Mouse (Mus musculus): ENCODE measurements around the gene Pbx4. TPM values are rescaled to one million over a fixed set of nuclear protein-coding genes. Genes with fewer than 3 reads are reported as not detected.

Pbx4 gene
- total RNA-seq, 2 experiments from 2014 or later, result not detected

DNA sequence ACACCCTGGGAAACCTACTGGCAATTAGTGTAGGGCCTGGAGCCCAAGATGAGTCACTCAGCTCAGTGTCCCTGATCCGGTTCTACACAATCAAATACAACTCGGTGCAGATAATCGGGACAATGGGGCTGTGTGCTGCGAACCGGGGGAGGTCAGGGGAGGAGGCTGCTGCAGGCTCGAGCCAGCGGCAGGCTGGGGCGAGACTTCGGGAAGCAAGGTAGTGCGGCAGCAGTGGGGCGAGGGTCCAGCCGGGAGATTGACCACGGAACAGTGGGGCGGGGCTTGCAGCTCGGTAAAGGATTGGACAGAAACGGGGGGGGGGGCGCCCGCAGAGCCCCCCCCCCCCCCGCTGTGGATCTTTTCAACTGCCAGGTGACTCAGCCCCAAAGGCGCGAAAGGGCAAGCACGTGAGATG lies 10.3 kb upstream of the Pbx4 start:
- H3K4me3 ChIP-seq, result peak overlapping the region; percentile 70

DNA sequence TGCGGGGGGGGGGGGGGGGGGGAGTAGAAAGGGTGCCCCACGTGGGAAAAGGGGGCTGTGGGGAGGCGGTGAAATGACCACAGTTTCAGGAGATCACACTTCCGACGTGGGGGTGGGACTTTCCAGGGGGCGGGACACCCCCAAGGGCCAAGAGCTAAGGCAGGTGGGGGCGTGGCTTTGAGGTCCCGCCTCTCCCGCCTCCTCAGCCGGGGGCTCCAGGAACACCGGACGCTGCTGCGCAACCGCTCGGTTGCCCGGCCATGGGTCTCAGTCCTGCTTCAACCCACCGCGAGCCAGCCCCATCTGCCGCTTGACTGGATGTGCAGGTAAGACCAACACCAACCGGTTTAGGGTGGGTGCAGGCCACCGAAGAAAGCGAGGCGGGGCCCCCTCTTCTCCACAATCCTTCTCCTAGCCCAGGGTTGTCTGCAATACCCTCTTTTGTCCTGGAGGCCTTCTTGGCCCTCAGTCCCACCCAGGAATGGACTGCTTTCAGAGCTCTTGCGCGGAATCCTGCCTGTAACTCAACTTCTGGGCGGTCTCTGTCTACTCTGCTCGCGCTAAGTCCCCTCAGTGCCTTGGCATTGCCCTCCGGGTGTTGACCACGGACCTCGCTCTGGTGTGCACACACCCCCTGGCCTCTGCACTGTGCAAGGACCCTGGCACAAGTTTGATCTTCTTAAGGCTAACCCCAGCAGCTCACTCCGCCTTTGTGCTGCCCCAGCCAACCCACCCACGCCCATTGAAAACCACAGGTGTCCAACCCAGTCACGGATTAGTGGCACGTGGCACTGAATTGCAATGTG lies 9.7 kb upstream of the Pbx4 start, which contains the start of gene Lpar2:
TSS of gene Lpar2 (plus strand) at position 44 of the 806 bp plus-strand sequence.
- intact Hi-C loops (cut with DNase I), result no loop called here
- 0 out of 2 replicates have a peak within 1 kb of the TSS, but pooled peaks have one; percentile 16 for H3K27ac ChIP-seq
- TF ChIP-seq CTCF (IDR thresholded peaks at IDR 0.05), result no peak
- peak; percentile 30 for DNase-seq
- H3K4me3 ChIP-seq, result peak within 1 kb of the TSS; percentile 70

More for the DNA sequence above, 10.3 kb upstream of the Pbx4 start:
- no peak overlapping the region for H3K27ac ChIP-seq
- intact Hi-C loops (cut with DNase I), result no loop called here
- no peak for DNase-seq
- no peak for TF ChIP-seq CTCF (IDR thresholded peaks at IDR 0.05)

DNA sequence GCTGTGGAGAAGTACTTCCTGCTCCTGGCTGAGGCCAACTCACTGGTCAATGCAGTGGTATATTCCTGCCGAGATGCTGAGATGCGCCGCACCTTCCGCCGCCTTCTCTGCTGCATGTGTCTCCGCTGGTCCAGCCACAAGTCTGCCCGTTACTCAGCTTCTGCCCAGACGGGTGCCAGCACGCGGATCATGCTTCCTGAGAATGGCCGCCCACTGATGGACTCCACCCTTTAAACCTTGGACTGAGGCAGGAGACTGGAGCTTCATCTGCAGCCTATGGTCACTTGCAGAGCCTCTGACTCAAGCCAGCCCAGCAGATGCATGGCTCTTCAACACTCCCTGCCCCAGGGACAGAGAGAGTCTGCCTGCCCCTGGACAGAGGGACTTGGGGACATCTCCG lies 5.9 kb upstream of the Pbx4 start:
- intact Hi-C loops (cut with DNase I), result no loop called here
- no peak for DNase-seq
- no peak for TF ChIP-seq CTCF (IDR thresholded peaks at IDR 0.05)
- no peak overlapping the region for H3K27ac ChIP-seq
- no peak overlapping the region for H3K4me3 ChIP-seq

DNA sequence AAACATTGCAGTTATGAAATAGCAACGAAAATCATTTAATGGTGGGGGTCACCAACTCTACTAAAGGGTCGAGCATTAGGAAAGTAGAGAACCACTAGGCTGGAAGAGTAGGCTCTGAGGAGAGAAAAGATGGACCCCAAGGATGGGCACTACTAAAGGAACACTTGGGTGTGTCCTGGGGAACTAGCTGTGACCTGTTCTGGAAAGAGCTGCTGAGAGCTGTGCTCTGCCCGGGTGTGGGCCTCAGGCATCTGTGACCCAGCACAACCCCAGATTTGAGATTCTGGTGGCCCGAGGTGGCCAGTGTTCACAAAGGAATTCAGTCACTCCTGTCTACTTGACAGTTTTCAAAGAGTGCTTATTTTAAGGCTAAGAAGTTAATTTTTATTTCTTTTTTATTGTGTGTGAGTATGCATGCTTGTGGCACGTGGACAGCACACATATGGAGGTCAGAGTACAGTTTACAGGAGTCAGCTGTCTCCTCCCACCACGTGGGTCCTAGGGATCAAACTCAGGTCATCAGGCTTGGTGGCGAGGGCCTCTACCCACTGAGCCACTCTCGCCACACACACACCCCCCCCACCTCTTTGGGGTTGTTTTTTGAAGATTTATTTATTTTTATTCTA lies 4.9 kb downstream of the Pbx4 start:
- no peak overlapping the region for H3K27ac ChIP-seq
- H3K4me3 ChIP-seq, result no peak overlapping the region
- no peak for TF ChIP-seq CTCF (IDR thresholded peaks at IDR 0.05)
- intact Hi-C loops (cut with DNase I), result no loop called here
- DNase-seq, result no peak

DNA sequence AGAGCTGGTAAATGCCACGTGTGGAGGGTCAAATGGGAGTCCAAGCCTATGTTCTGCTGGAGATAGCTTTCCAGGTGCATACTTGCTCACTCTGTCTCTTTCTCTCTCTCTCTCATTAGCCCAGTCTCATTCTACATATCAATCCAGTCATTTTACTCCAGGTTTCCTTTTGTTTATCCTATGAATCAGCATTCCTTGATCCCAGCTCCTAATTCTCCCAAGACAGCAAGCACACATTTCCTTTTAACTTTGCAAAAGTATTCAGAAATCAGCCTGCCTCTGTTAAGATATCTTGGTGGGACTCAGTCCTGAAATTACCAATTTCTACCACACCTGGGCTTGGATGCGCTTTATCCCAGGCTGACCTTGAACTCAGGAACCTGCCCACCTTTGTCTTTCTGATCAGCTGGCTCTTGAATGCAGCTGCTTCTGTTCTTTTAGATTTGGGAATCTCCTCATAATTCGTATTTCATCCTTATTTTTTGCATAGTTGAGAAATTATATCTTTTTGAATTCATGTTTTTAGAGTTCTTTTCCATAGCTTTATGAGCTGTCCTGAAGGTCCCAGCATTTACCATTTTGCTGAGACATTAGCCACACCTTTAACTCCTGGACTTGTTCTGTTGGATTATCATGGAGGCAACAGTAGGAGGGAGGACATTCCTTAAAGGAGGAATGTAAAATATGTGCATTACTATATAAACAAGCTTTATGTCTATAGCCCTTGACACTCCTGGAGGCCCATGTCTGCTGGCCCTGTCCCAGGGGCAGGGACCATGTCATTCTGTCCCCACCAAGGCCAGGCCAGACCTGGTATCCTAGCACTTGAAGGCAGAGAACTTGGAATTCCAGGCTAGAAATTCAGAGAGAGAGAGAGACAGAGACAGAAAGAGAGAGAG lies 15.1 kb downstream of the Pbx4 start:
- no peak for DNase-seq
- intact Hi-C loops (cut with DNase I), result no loop called here
- Histone ChIP-seq H3K27ac (no peak overlapping the region), H3K4me3 (no peak overlapping the region)
- no peak for TF ChIP-seq CTCF (IDR thresholded peaks at IDR 0.05)

DNA sequence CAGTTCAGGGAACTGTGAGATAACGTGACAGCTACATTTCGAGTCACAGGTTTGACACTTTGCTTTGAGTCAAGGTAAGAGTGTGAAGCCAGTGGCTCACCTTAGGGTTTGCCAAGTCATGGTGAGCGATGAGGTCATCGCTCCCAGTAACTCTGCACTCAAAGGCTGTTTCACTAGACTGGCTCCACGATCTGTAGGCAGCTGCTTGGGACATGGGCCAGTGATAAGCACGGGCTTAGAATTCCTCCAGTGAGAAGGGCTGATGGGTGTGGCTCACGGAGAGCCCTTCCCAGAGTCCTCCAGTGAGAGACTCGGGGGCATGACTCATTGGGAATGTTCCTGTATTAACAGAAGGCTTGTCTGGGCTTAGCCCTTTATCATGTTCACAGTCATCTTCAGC lies 16.7 kb downstream of the Pbx4 start:
- Histone ChIP-seq H3K4me3 (no peak overlapping the region), H3K27ac (no peak overlapping the region)
- no peak for DNase-seq
- intact Hi-C loops (cut with DNase I), result no loop called here
- TF ChIP-seq CTCF (IDR thresholded peaks at IDR 0.05), result no peak

DNA sequence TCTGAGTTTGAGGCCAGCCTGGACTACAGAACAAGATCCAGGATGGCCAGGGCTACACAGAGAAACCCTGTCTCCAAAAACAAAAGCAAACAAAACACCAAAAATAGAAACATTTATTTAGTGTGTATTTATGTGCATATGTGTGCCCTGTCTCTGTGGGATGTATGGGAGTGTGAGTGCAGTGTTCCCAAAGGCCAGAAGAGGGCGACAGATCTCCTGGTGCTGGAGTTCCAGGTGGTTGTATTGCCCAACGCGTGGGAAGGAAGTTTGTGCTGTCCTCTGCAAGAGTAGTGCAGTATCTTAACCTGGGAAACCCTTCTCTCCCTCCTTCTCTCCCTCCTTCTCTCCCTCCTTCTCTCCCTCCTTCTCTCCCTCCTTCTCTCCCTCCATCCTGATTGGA lies 17.6 kb downstream of the Pbx4 start:
- intact Hi-C loops (cut with DNase I), result no loop called here
- Histone ChIP-seq H3K4me3 (no peak overlapping the region), H3K27ac (no peak overlapping the region)
- no peak for DNase-seq
- peak; percentile 35 for TF ChIP-seq CTCF (IDR thresholded peaks at IDR 0.05)

DNA sequence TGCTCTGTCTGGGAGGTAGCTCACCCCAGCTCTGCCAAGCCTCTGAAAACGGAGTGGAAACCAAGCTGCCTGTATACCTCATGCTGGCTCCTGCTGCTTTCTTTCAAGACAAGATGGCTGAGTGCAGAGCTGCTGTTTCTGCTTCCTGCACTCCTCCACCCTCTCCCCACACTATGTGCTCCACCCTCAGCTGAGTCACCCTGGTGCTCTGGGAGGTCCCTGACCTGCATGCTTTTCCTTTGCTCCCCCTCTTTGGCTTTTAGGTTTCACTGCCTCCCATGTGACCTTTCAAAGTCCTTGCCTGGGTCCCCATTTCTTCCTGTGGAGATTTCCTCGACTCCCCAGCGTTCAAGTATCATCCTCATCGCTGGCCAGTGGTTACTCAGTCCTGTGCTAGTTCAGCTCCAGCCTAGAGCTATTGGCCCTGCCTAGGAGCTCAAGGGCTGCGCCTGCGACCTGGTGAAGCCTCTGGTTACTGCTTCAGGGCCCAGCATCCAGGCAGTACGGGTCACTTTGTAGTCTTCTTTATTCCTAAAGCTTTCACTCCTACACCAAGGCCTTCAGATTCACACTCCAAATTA lies 18.7 kb downstream of the Pbx4 start:
- DNase-seq, result no peak
- Histone ChIP-seq H3K4me3 (no peak overlapping the region), H3K27ac (no peak overlapping the region)
- intact Hi-C loops (cut with DNase I), result no loop called here
- TF ChIP-seq CTCF (IDR thresholded peaks at IDR 0.05), result no peak

DNA sequence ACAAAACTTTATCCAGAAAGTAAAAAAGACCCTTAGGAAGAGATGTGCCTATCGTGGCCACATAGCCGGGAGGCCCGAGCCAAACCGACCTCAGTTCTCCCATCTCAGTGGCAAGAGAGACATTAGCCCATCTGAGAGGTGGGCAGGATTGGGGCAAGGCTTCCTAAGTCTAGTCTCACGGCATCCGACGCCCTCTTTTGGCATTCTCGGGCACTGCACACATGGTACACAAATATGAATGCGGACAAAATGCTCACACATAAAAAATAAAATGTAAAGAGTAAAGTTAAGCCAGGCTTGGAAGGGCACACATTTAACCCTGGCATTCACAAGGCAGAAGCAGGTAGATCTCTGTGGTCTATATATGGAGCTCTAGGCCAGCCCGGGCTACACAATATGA lies 21.6 kb downstream of the Pbx4 start:
- H3K4me3 ChIP-seq, result no peak overlapping the region
- no peak for TF ChIP-seq CTCF (IDR thresholded peaks at IDR 0.05)
- intact Hi-C loops (cut with DNase I), result no loop called here
- no peak for DNase-seq
- H3K27ac ChIP-seq, result no peak overlapping the region

DNA sequence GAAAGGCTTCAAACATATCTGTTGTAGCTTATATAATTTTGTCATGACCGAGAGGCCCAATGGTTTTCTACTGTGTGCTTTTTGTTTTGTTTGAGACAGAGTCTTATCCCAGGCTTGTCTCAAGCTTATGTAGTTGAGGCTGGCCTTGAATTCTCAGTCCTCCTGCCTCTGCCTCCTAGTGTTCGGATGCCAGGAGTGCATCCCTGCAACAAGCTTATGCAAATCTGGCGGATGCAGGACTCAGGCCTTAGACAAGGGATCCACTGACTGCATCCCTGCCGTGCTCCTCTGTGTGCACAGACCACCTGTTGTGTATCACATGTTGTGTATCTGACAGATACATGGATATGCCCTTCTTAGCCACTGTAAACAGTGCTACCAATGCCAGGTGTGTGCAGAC lies 28.5 kb downstream of the Pbx4 start:
- DNase-seq, result no peak
- Histone ChIP-seq H3K4me3 (no peak overlapping the region), H3K27ac (no peak overlapping the region)
- intact Hi-C loops (cut with DNase I), result no loop called here
- no peak; the same call in 1 of the 2 replicates for TF ChIP-seq CTCF (IDR thresholded peaks at IDR 0.05)

DNA sequence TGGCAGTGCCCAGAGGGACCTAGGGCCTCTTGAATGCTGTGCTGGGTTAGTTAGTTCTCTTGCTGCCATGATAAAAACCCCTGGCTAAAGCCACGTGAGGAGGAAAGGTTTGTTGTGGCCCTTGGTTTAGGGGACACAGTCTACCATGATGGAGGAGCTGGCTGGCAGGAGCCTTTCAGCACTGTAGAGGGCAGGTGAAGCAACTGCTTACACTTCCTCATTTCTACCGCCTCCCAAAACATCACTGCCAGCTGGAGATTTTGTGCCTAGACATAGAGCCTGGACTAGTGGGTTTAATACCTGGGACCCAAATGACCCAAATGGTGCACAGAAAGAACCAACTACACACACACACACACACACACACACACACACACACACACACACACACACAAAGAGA lies 29.0 kb downstream of the Pbx4 start:
- TF ChIP-seq CTCF (IDR thresholded peaks at IDR 0.05), result no peak
- DNase-seq, result no peak
- Histone ChIP-seq H3K27ac (no peak overlapping the region), H3K4me3 (no peak overlapping the region)
- intact Hi-C loops (cut with DNase I), result no loop called here

DNA sequence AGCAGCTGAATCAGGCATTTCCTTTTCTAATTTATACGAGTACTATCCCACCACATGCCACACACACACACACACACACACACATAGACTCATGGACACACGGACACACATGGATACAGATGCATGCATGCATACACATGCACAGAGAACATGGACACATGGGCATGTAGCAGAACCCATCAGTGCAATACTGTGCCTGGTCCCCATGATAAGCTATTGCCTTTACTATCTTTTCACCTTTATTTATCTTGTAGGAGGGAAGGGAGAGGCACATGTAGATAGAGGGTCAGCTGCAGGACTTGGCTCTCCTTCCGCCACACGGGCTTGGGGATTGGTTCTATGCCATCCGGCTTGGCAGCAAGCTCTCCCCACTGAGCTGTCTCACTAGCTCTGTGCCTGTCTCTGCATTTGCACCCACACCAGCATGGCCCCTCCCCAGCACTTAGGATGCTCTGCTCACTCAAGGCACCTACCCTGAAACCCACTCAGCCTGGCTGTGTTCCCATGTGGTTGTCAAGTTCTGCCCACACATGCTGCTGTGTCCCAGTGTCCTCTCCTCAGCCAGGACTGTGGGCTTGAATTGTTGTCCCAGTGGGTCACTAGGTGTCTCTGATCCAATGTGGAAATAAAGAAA lies 31.2 kb downstream of the Pbx4 start:
- Histone ChIP-seq H3K27ac (no peak overlapping the region), H3K4me3 (no peak overlapping the region)
- intact Hi-C loops (cut with DNase I), result no loop called here
- no peak for TF ChIP-seq CTCF (IDR thresholded peaks at IDR 0.05)
- DNase-seq, result no peak
